Mouse (Mus musculus): ENCODE data around the gene Cetn2.

- no peak for TF ChIP-seq CTCF (IDR thresholded peaks at IDR 0.05; ENCODE audit: low read depth)
- TF ChIP-seq EP300 (IDR thresholded peaks at IDR 0.05; ENCODE audit: low read depth) = no peak
These were observed 43.3 kb upstream of the Cetn2 start for GRCm38 (mm10) chrX:72961511-72961910.

All from heart, postnatal 0 days (tissue).